In genomic region chr4:41610594-41610980, GRCm38 (mm10) we compare ENCODE assay signal across 16 mouse cellular contexts. TPM values are rescaled to one million over a fixed set of nuclear protein-coding genes. Genes with fewer than 3 reads are reported as not detected.
DNase-seq lines count a peak whose midpoint lies in the region; ATAC-seq and TF ChIP-seq lines count a peak whose summit lies in the region.
"Had no signal": no experiment of that assay in that cellular context is flagged by ENCODE, and none has a peak within 500 bp of the region (broad histone marks: within the 10 kb centered on the region; RNA-seq: fewer than 3 reads in every experiment).

No protein-coding gene starts in this region.

- H3K9me3 ChIP-seq in hindbrain, embryonic 16.5 days (ENCODE audit: control insufficient read depth, low read length): no peaks in the 10 kb centered on the region
- no peaks in the 10 kb centered on the region for H3K9me3 ChIP-seq in hindbrain, embryonic 11.5 days (ENCODE audit: control insufficient read depth, low read length)
- no peaks in the 10 kb centered on the region for H3K9me3 ChIP-seq in MEL (replicated peaks; ENCODE audit: insufficient read depth, low read length)
- H3K9me3 ChIP-seq: limb, embryonic 15.5 days; neural tube, embryonic 13.5 days had no signal

- no peak overlapping the region for H3K9ac ChIP-seq in hindbrain, embryonic 16.5 days (ENCODE audit: low read depth, low read length)
- H3K9ac ChIP-seq in hindbrain, embryonic 11.5 days (ENCODE audit: low read depth, low read length): no peak overlapping the region
- H3K9ac ChIP-seq in MEL (ENCODE audit: control insufficient read depth, low read depth, low read length, poor library complexity, severe bottlenecking): no peak overlapping the region
- H3K9ac ChIP-seq: limb, embryonic 15.5 days; lung, embryonic 14.5 days; neural tube, embryonic 13.5 days had no signal

- no peaks in the 10 kb centered on the region for H3K36me3 ChIP-seq in hindbrain, embryonic 16.5 days (ENCODE audit: control insufficient read depth, insufficient read depth, low read length)
- H3K36me3 ChIP-seq in hindbrain, embryonic 11.5 days (ENCODE audit: control insufficient read depth, insufficient read depth, low read length): no peaks in the 10 kb centered on the region
- H3K36me3 ChIP-seq in MEL (ENCODE audit: control insufficient read depth in 1 of 2, insufficient read depth in 2 of 2, low read length in 2 of 2): no peaks in the 10 kb centered on the region
- H3K36me3 ChIP-seq: limb, embryonic 15.5 days; neural tube, embryonic 13.5 days had no signal

- TF ChIP-seq EP300 in MEL (IDR thresholded peaks at IDR 0.05; ENCODE audit: low read depth in 1 of 2, low read length in 2 of 2): no peak

- 0 out of 2 replicates have a peak overlapping the region, but pooled peaks have one; percentile 3 for H3K27ac ChIP-seq in hindbrain, embryonic 16.5 days (ENCODE audit: low read depth, low read length)
- H3K27ac ChIP-seq in hindbrain, embryonic 11.5 days (ENCODE audit: low read depth, low read length): no peak overlapping the region
- no peak overlapping the region for H3K27ac ChIP-seq in MEL (ENCODE audit: control insufficient read depth, low read depth, low read length)
- H3K27ac ChIP-seq: limb, embryonic 15.5 days had no signal

- no peak for TF ChIP-seq POLR2A in MEL (IDR thresholded peaks at IDR 0.05; ENCODE audit: control insufficient read depth in 1 of 2, insufficient read depth in 1 of 2, low read depth in 1 of 2, low read length in 2 of 2, poor library complexity in 1 of 2)

- H3K4me3 ChIP-seq in hindbrain, embryonic 16.5 days (ENCODE audit: low read length): no peak overlapping the region
- H3K4me3 ChIP-seq in hindbrain, embryonic 11.5 days (ENCODE audit: low read depth, low read length): no peak overlapping the region
- H3K4me3 ChIP-seq in MEL (ENCODE audit: control insufficient read depth in 1 of 2, insufficient read depth in 1 of 2, low read depth in 2 of 2, low read length in 2 of 2): no peak overlapping the region
- H3K4me3 ChIP-seq: limb, embryonic 15.5 days; neural tube, embryonic 13.5 days had no signal

- H3K79me2 ChIP-seq in MEL (ENCODE audit: control insufficient read depth, insufficient read depth, low read length, poor library complexity): no peaks in the 10 kb centered on the region

- H3K27me3 ChIP-seq in hindbrain, embryonic 16.5 days (replicated peaks; ENCODE audit: control insufficient read depth, insufficient read depth, low read length): no peaks in the 10 kb centered on the region
- H3K27me3 ChIP-seq in hindbrain, embryonic 11.5 days (ENCODE audit: control insufficient read depth, insufficient read depth, low read length): no peaks in the 10 kb centered on the region
- H3K27me3 ChIP-seq in MEL (ENCODE audit: control insufficient read depth in 1 of 2, insufficient read depth in 2 of 2, low read length in 2 of 2): peaks cover 2 to 3% of the 10 kb centered on the region in 2 experiments; a peak in 1 of 4 replicates
- H3K27me3 ChIP-seq: neural tube, embryonic 13.5 days had no signal

- no peak overlapping the region for H3K4me2 ChIP-seq in hindbrain, embryonic 16.5 days (ENCODE audit: low read length)
- H3K4me2 ChIP-seq in hindbrain, embryonic 11.5 days (replicated peaks; ENCODE audit: low read depth, low read length): no peak overlapping the region
- H3K4me2 ChIP-seq: heart, embryonic 11.5 days; limb, embryonic 15.5 days; lung, embryonic 14.5 days; neural tube, embryonic 13.5 days had no signal

- WGBS in hindbrain, embryonic 16.5 days: 33% methylated on average over 6 of the region's 6 CpGs
- 41% methylated on average over 6 of the region's 6 CpGs for WGBS in hindbrain, embryonic 11.5 days

- peak; percentile 56 to 66 for DNase-seq in cerebellum, postnatal 14 days
- no peak for DNase-seq in cerebellum, adult 9-10 months
- no peak for DNase-seq in hindbrain, embryonic 11.5 days (ENCODE audit: low spot score)
- DNase-seq in MEL (ENCODE audit: low read depth, low spot score): peak; percentile 9
- peak; percentile 18 for DNase-seq in lung, postnatal 14 days
- DNase-seq in spleen, postnatal 4 days (ENCODE audit: low spot score in 2 of 2): no peak
- no peak for DNase-seq in heart, adult 18-20 months
- DNase-seq: adrenal gland, postnatal 25 days; B cell, adult 2 months; heart, postnatal 36 days; lung, embryonic 14.5 days had no signal

- no peak for ATAC-seq in hindbrain, embryonic 16.5 days
- no peak for ATAC-seq in hindbrain, embryonic 11.5 days (ENCODE audit: low FRiP score)
- ATAC-seq: intestine, postnatal 0 days had no signal

- no peak for TF ChIP-seq CTCF in MEL (IDR thresholded peaks at IDR 0.05 in 2 of 3, conservative IDR thresholded peaks at IDR 0.05 in 1 of 3; ENCODE audit: control insufficient read depth in 1 of 3, insufficient read depth in 1 of 3, low read depth in 2 of 3, low read length in 3 of 3, poor library complexity in 1 of 3, severe bottlenecking in 1 of 3)

- peaks cover 21% of the 10 kb centered on the region for H3K4me1 ChIP-seq in hindbrain, embryonic 16.5 days (ENCODE audit: control insufficient read depth, insufficient read depth, low read depth, low read length)
- H3K4me1 ChIP-seq in hindbrain, embryonic 11.5 days (replicated peaks; ENCODE audit: control insufficient read depth, insufficient read depth, low read length): peaks cover 4% of the 10 kb centered on the region; the same call in 1 of the 2 replicates
- H3K4me1 ChIP-seq in MEL (ENCODE audit: control insufficient read depth in 1 of 2, insufficient read depth in 2 of 2, low read length in 2 of 2): no peaks in the 10 kb centered on the region

- TF ChIP-seq RAD21 in MEL (IDR thresholded peaks at IDR 0.05; ENCODE audit: low read depth, low read length): no peak

TF ChIP-seq in MEL, 35 proteins besides CTCF, POLR2A, EP300 and RAD21:
- TF ChIP-seq USF1 (IDR thresholded peaks at IDR 0.05; ENCODE audit: low read depth, low read length) (no peak), UBTF (IDR thresholded peaks at IDR 0.05; ENCODE audit: borderline replicate concordance, insufficient read depth, low read depth, low read length) (no peak), CHD2 (IDR thresholded peaks at IDR 0.05; ENCODE audit: low read length) (no peak), NRF1 (IDR thresholded peaks at IDR 0.05; ENCODE audit: insufficient read depth, low read depth, low read length, poor library complexity, severe bottlenecking) (no peak), ZMIZ1 (IDR thresholded peaks at IDR 0.05; ENCODE audit: low read depth, low read length) (no peak), MYB (IDR thresholded peaks at IDR 0.05; ENCODE audit: low read depth, low read length) (no peak), MXI1 (IDR thresholded peaks at IDR 0.05; ENCODE audit: low read depth, low read length) (no peak), HCFC1 (IDR thresholded peaks at IDR 0.05; ENCODE audit: low read depth, low read length) (no peak), KAT2A (conservative IDR thresholded peaks at IDR 0.05; ENCODE audit: low read depth, low read length) (no peak), TAL1 (IDR thresholded peaks at IDR 0.05; ENCODE audit: low read length) (no peak), MEF2A (IDR thresholded peaks at IDR 0.05; ENCODE audit: extremely low read depth, insufficient replicate concordance, low read depth, low read length, poor library complexity, severe bottlenecking) (no peak), ETS1 (IDR thresholded peaks at IDR 0.05; ENCODE audit: low read depth, low read length) (no peak), POLR2AphosphoS5 (IDR thresholded peaks at IDR 0.05; ENCODE audit: borderline replicate concordance, low read depth, low read length) (no peak), MAZ (IDR thresholded peaks at IDR 0.05; ENCODE audit: low read depth, low read length) (no peak), SMC3 (IDR thresholded peaks at IDR 0.05; ENCODE audit: low read depth, low read length) (no peak)

RNA-seq across cellular contexts. Expression of gene Enho, which starts 29.5 kb away (rescaled TPM):
- 115 and 117 TPM in 2 replicates for polyA plus RNA-seq in hindbrain, embryonic 16.5 days (2015; fragmentation: Nextera tagmentation; extraction: Ambion mirVana)
- polyA plus RNA-seq in hindbrain, embryonic 11.5 days (2014; fragmentation: Nextera tagmentation; extraction: Ambion mirVana): 42.4 and 42.7 TPM in 2 replicates
- 0.19 TPM in 1 of 2 replicates, not detected in the other for total RNA-seq in MEL (2012; rRNA removed)
- under 1 TPM in 1 of 2 experiments, not detected in 1; 0.40 TPM for polyA plus RNA-seq in MEL (2012; ENCODE audit: insufficient read depth in 1 of 2, insufficient read length in 2 of 2, low read depth in 1 of 2, low replicate concordance in 2 of 2, missing spikeins in 1 of 2)
- total RNA-seq in heart, adult 18-20 months (2021): 10 to 100 TPM in 1 of 2 experiments, 1 to 10 TPM in 1; 9.7 to 11.0 TPM

RNA-seq across cellular contexts. Expression of gene Dnaic1, which starts 41.0 kb away (rescaled TPM):
- 2.4 and 3.3 TPM in 2 replicates for polyA plus RNA-seq in hindbrain, embryonic 16.5 days (2015; fragmentation: Nextera tagmentation; extraction: Ambion mirVana)
- 2.9 and 3.2 TPM in 2 replicates for polyA plus RNA-seq in hindbrain, embryonic 11.5 days (2014; fragmentation: Nextera tagmentation; extraction: Ambion mirVana)
- total RNA-seq in MEL (2012; rRNA removed): not detected in 2 replicates
- polyA plus RNA-seq in MEL (2012; ENCODE audit: insufficient read depth in 1 of 2, insufficient read length in 2 of 2, low read depth in 1 of 2, low replicate concordance in 2 of 2, missing spikeins in 1 of 2): not detected
- 1 to 10 TPM; 2.7 to 3.8 TPM for total RNA-seq in heart, adult 18-20 months (2021)

RNA-seq across cellular contexts. Expression of gene Fam219a, which starts 41.2 kb away (rescaled TPM):
- 14.2 and 14.8 TPM in 2 replicates for polyA plus RNA-seq in hindbrain, embryonic 16.5 days (2015; fragmentation: Nextera tagmentation; extraction: Ambion mirVana)
- polyA plus RNA-seq in hindbrain, embryonic 11.5 days (2014; fragmentation: Nextera tagmentation; extraction: Ambion mirVana): 11.8 and 17.6 TPM in 2 replicates
- total RNA-seq in MEL (2012; rRNA removed): 0.85 and 1.5 TPM in 2 replicates
- polyA plus RNA-seq in MEL (2012; ENCODE audit: insufficient read depth in 1 of 2, insufficient read length in 2 of 2, low read depth in 1 of 2, low replicate concordance in 2 of 2, missing spikeins in 1 of 2): 1 to 10 TPM in 1 of 2 experiments, not detected in 1; 3.8 TPM
- total RNA-seq in heart, adult 18-20 months (2021): 10 to 100 TPM; 11.3 to 12.8 TPM

Comparison
In these comparisons a context has a peak if more than half of its experiments do, and no peak if none do; other contexts are left out.
1. DNase-seq: peak in cerebellum, postnatal 14 days (2 of 2), MEL (single experiment) and lung, postnatal 14 days (single experiment); none in cerebellum, adult 9-10 months (single experiment), hindbrain, embryonic 11.5 days (single experiment), spleen, postnatal 4 days (0 of 2) and heart, adult 18-20 months (0 of 2).
2. RNA of gene Enho, which starts 29.5 kb away (polyA plus RNA-seq): 115 to 117 TPM in hindbrain, embryonic 16.5 days and 42.4 to 42.7 TPM in hindbrain, embryonic 11.5 days; 0.40 TPM in MEL; every median in the first group is over 10 times any median in the second.